Mouse (Mus musculus) liver, adult 2 months (tissue): Measurements from ENCODE around the gene C4b.

Experiments used
- CTCF ChIP-seq: fragments of 200-500 bp; IDR thresholded peaks from 2 replicates; pipeline ENCODE4 v1.5.1; 2011; ENCODE audit warnings: low read depth, low read length, control low read depth
- POLR2A ChIP-seq: fragments of 200-500 bp; IDR thresholded peaks from 2 replicates; pipeline ENCODE4 v1.6.1; 2011; ENCODE audit warnings: low read length, control low read depth; ENCODE audit not compliant: insufficient read depth; ENCODE audit errors: extremely low read depth

- TF ChIP-seq CTCF (peak; percentile 44), POLR2A (no peak)
Measured at GRCm38 (mm10) chr17:34723066-34723465, 20.6 kb downstream of the C4b start.
